In the genomic region with DNA sequence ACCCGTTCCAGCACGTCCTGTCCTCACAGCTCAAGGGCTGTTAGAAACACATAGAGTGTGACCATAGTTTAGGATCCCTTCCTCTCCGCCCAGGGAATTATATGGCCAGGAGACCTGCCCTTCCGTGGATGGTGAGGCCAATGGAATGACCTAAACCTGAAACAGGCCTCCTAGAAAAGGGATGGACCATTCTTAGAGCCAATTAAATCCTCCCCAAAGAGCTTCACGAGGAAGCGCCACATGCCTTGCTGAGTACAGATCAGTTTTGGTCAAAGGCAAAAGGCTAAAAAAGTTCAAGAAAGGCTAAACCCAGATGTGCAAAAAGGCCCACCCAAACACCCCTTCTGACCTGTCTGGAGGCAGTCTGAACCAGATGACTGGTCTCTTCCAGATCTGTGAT, we compare ENCODE assay signal across 8 mouse cellular contexts. TPM values are rescaled to one million over a fixed set of nuclear protein-coding genes. Genes with fewer than 3 reads are reported as not detected.
DNase-seq lines count a peak whose midpoint lies in the region; ATAC-seq and TF ChIP-seq lines count a peak whose summit lies in the region.

No protein-coding gene starts in this region.

- H3K9ac ChIP-seq in hindbrain, embryonic 14.5 days = no peak overlapping the region
- H3K9ac ChIP-seq in midbrain, embryonic 12.5 days (replicated peaks) = no peak overlapping the region

- no peak for ATAC-seq in hindbrain, embryonic 14.5 days (ENCODE audit: low FRiP score)
- ATAC-seq in midbrain, embryonic 12.5 days (ENCODE audit: low FRiP score, low read depth) = no peak

- H3K4me1 ChIP-seq in cortical plate, adult 2 months (ENCODE audit: control insufficient read depth, insufficient read depth, low read length) = no peaks in the 10 kb centered on the region
- peaks cover 10% of the 10 kb centered on the region for H3K4me1 ChIP-seq in hindbrain, embryonic 14.5 days (replicated peaks; ENCODE audit: control insufficient read depth, insufficient read depth, low read length)
- H3K4me1 ChIP-seq in midbrain, embryonic 12.5 days = peaks cover 20% of the 10 kb centered on the region

- no peaks in the 10 kb centered on the region for H3K36me3 ChIP-seq in hindbrain, embryonic 14.5 days (replicated peaks; ENCODE audit: control insufficient read depth, insufficient read depth)
- no peaks in the 10 kb centered on the region for H3K36me3 ChIP-seq in midbrain, embryonic 12.5 days

- H3K9me3 ChIP-seq in hindbrain, embryonic 14.5 days (ENCODE audit: control insufficient read depth, low read length) = no peaks in the 10 kb centered on the region
- H3K9me3 ChIP-seq in midbrain, embryonic 12.5 days = no peaks in the 10 kb centered on the region

- H3K27ac ChIP-seq in gastrocnemius, adult 2 months = peak overlapping the region; percentile 16; the same call in 1 of the 2 replicates
- H3K27ac ChIP-seq in cortical plate, adult 2 months (ENCODE audit: insufficient read depth, low read length) = no peak overlapping the region
- no peak overlapping the region for H3K27ac ChIP-seq in hindbrain, embryonic 14.5 days
- H3K27ac ChIP-seq in midbrain, embryonic 12.5 days (replicated peaks) = no peak overlapping the region

- intact Hi-C loops in gastrocnemius, adult 2 months (cut with DNase I) = no loop called here

- WGBS in hindbrain, embryonic 14.5 days = 27% methylated on average over 6 of the region's 6 CpGs
- WGBS in midbrain, embryonic 12.5 days = 20% methylated on average over 6 of the region's 6 CpGs

- no peak for TF ChIP-seq POLR2A in cortical plate, adult 2 months (IDR thresholded peaks at IDR 0.05; ENCODE audit: extremely low read depth, insufficient read depth, low read length)

- H3K27me3 ChIP-seq in hindbrain, embryonic 14.5 days (ENCODE audit: control insufficient read depth, insufficient read depth, low read length) = peaks cover 53% of the 10 kb centered on the region
- H3K27me3 ChIP-seq in midbrain, embryonic 12.5 days = peaks cover 44% of the 10 kb centered on the region

- peak overlapping the region; percentile 78 for H3K4me2 ChIP-seq in hindbrain, embryonic 14.5 days (replicated peaks)
- H3K4me2 ChIP-seq in midbrain, embryonic 12.5 days (replicated peaks) = peak overlapping the region; percentile 96

- peak overlapping the region; percentile 64 for H3K4me3 ChIP-seq in gastrocnemius, adult 2 months
- H3K4me3 ChIP-seq in cortical plate, adult 2 months (ENCODE audit: insufficient read depth, low read length) = peak overlapping the region; percentile 37; the same call in 1 of the 2 replicates
- peak overlapping the region; percentile 43; the same call in 1 of the 2 replicates for H3K4me3 ChIP-seq in hindbrain, embryonic 14.5 days (replicated peaks; ENCODE audit: low read length)
- H3K4me3 ChIP-seq in midbrain, embryonic 12.5 days = peak overlapping the region; percentile 48; the same call in 1 of the 2 replicates

- DNase-seq in gastrocnemius, adult 2 months = no peak
- no peak for DNase-seq in gastrocnemius, postnatal 10 days
- no peak for DNase-seq in hindbrain, embryonic 14.5 days (ENCODE audit: low spot score)
- DNase-seq in thymus, postnatal 25 days = no peak
- DNase-seq in cerebellum, postnatal 36 days = no peak
- DNase-seq in layer of hippocampus, adult 18-20 months (ENCODE audit: low spot score in 2 of 2) = no peak

- TF ChIP-seq CTCF in gastrocnemius, adult 2 months (IDR thresholded peaks at IDR 0.05) = no peak
- TF ChIP-seq CTCF in cortical plate, adult 2 months (IDR thresholded peaks at IDR 0.05; ENCODE audit: extremely low read depth, insufficient read depth, low read length) = no peak

RNA-seq across cellular contexts. Expression of gene Wnt2, which starts 1.9 kb away (rescaled TPM):
- under 1 TPM; 0.31 to 0.59 TPM for total RNA-seq in gastrocnemius, adult 2 months (2021)
- 1 to 10 TPM in 1 of 2 experiments, under 1 TPM in 1; 0.54 to 1.2 TPM for total RNA-seq in gastrocnemius, postnatal 10 days (2021)
- 3.0 and 3.3 TPM in 2 replicates for polyA plus RNA-seq in cortical plate, adult 2 months (2012; rRNA removed)
- 0.08 and 0.23 TPM in 2 replicates for polyA plus RNA-seq in hindbrain, embryonic 14.5 days (2014; fragmentation: Nextera tagmentation; extraction: Ambion mirVana)
- 0.60 and 0.62 TPM in 2 replicates for polyA plus RNA-seq in midbrain, embryonic 12.5 days (2016; fragmentation: Nextera tagmentation; extraction: Ambion mirVana)
- 1 to 10 TPM; 5.9 to 7.2 TPM for total RNA-seq in layer of hippocampus, adult 18-20 months (2021)
